Mouse (Mus musculus): ENCODE results near the gene Pipox.

DNA sequence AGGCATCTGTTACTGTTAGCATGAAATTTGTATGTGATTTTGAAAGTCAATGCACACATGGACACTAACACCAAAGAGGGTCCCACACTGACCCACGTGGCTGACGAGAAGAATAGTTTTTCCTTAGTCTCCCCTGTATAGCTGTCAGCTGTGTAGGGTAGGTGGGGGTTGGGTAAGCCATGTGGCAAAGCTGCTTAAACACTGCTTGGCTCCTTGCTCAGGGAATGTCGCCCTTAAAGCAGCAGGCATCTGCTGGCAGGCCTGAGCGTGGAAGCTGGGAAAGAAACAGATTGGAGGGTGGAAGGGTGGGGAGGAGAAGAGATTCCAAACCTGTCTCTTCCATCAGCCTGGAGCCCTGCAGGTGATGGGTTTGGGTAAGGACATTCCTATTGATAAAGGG lies 22.5 kb downstream of the Pipox start:
- TF ChIP-seq CTCF (IDR thresholded peaks at IDR 0.05; ENCODE audit: borderline replicate concordance, extremely low read depth, insufficient read depth, insufficient read length), result no peak
- no peak for TF ChIP-seq POLR2A (IDR thresholded peaks at IDR 0.05; ENCODE audit: borderline replicate concordance, extremely low read depth, insufficient read depth, insufficient read length, poor library complexity, severe bottlenecking)

Measured in brain, embryonic 14.5 days (tissue).